Mouse (Mus musculus) gastrocnemius, postnatal 10 days (tissue): ENCODE measurements around the gene Gm20403. TPM values are rescaled to one million over a fixed set of nuclear protein-coding genes. Genes with fewer than 3 reads are reported as not detected.
"Not testable (repeated sequence)": the region's sequence is repeated elsewhere in the genome, so short reads cannot be mapped to it uniquely, and the experiment has no call there.

Source experiments
- DNase-seq: peaks from one replicate; pipeline ENCODE4 v3.0.0; 2021; ENCODE audit warnings: mixed read lengths
- total RNA-seq, 2 experiments: library from RNA; stranded (reverse); gene quantifications; 2 replicates each; pipeline ENCODE4 v1.2.3; 2021

The Gm20403 gene
- total RNA-seq, 2 experiments from 2014 or later = not detected

DNA sequence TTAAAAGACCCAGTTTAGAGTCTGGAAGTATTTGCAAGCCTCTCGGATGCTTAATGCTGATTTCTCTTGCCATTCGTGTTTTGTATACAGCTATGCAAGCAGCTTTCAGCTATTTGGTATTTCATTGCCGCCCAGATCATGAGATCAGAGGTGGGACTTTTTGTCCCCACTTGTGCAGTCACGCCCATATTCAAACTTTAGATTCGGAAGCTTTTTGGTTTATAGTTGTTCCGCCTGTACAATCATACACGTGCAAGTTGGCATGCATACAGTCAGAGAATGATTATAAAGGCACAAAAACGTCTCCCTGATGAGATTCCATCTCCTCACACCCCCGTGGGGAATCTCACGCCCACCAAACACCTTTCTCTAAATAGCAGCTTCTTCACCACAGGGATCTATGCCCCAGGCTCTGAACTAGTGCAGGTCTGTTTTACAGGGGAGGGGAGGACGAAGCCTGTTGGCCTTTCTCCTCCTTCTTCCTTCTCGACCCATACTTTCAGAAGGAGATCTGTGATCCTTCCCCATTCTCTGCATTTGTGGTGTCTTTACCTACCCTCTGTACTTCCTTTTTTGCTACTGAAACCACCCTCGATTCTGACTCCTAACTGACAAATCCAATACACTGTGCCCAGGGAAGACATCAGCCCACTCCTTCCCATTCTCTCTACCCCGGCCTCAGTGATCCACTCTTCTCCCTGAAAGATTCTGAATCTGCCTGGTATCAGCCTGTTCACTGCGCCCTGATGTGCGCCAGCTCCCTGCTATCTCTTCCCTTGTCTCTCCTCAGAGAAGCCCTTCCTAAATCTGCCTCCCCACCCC, 7.1 kb upstream of the Gm20403 start:
- no peak for DNase-seq

DNA sequence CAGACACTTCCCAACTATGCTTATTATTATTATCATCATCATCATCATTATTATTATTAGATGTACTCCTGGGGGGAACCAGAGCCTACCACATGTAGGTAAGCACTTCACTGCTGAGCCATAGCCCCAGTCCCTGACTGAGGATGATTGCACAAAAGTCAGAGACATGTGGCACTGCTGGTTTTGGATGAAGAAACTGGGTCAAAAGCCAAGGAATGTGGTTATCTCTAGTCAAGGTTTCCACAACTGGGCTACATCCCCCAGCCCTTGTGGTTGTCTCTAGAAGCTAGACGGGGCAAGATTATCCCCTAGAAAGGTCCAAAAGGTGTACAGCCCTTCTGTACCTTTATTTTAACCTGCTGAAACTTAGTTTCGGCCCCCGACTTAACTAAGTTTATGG, 6.5 kb upstream of the Gm20403 start:
- no peak for DNase-seq

DNA sequence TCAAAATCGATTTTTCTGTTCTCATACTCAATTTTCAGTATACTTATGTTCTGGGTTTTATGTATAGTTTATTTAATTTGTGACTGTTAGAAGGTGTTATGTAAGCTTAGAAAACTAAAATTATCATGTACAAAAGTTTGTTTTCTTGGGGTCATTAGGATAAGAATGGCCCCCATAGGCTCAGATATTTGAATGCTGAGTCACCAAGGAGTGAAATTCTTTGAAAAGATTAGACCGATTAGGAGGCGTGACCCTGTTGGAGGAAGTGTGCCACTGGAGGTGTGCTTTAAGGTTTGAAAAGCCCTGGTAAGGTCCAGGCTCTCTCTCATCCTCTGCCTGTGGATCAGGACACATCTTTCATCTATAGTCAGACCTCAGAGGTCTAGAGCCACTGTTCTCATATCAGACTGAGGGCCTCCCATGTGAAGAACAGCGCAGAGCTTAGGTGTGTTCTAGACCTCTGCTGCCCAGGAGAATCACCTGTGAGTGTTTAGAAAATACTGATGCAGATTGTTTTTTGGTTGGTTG, 2.1 kb upstream of the Gm20403 start:
- DNase-seq = no peak

DNA sequence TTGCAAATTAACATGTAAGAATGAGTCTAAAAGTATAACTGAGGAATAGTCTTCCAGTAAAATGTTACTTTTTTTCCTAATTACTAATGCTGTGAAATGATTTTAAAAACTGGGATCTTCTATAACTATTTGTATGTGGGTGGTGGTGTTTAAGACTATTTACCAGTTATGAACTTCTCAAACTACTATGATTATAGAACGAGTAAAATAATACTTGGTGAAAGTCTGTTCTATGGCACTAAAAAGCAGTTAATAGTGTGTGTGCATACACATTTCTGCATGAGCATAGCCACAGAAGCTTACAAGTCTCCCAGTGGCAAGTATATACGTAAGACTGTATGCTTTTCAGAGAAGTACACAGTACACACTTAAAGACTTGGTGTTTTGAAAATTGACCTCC, 827 bp upstream of the Gm20403 start:
- DNase-seq = no peak

DNA sequence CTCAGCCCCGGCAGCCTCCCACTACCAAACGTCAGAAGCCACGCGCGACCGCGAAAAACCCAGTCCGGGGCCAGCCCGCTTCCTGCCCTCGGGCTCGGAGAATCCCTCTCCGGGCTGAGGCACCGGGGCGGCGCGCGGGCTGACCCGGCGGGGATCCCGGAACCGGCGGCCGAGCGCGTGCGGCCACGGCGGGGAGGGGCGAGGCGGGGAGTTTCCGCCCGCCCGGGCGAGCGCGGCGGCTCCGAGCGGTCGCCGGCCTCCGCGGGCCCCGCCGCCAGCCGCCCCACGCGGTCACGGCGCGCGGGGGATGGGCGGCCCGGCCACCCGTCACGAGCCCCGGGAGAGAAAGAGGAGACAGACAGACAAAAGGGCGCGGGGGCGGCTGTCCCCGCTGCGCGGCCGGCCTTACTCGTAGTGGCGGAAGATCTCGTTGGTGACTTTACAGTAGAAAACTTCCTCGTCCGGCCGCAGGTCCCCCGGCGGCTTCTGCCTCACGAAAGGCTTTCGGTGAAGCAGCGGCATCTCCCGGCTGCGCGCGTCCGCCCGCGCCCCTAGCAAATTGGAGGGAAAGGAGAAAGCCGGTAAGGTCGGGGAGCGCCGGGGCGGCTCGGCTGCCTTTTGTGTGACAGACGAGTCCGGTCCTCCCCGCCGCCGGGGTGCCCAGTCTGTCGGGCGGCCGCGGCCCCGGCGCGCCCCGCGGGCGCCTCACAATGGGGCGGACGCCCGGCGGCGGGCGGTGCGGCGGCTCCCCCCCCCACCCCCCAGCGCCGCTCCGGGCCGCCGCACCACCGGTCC, 875 bp downstream of the Gm20403 start:
- peak; percentile 57 for DNase-seq

DNA sequence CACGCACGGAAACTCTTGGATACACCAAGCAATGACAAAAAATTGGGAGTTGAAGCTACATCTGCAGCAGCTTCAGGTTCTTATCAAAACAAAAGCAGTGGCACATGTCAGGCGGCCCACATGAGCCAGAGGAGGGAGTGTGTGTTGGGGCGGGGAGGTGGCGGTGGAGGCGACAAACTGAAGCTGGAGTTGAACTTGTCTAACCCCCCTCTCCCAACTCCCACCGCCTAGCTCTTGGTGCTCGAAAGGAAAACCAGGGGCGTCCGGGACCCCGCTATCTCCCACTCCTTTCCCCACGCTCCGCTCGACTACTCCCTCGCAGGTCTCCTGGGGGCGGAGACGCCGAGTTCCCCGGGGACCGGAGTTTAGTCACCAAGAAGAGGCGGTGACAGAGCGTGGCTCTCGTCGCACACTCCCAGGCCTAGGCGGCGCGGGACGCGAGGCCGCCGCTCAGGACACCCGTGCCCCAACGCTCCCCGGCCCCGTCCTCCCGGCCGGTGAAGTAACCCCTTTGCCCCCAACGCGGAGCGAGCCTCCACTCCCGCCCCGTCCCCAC, 1.6 kb downstream of the Gm20403 start:
- DNase-seq = peak; percentile 70

DNA sequence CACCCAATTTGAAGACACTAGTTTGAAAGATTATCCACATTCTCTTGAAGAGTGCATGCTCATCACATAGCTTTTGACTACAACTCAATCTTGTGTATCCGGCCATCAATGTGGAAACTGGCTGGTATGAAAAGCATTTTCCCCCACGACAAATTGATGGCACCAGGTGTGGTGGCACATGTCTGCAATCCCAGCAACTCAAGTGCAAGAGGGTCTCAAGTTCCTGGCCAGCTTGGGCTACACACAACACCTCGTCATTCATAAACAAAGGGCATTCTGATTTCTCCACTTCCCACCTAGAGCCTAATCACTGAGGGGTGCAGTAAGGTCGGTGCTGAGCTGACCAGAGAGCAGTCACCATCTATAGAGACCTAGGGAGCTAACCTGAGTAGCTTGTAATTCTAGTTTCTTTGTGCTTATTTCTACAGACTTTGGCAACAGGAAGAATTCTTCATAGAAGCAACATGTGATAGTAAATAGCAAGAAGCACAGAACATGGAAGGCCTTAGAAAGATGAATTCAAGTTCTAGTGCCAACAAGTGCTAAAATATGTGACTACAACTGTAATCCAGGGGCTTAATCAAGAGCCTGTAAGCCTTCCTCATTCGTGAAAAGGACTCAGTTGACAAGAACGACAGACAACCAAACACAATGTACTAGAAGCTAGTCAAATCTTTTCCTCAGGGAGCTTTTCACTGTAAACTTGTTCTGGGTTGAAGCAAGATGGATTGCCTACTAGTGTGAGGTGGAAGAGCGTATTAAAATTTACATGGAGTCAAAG, 3.2 kb downstream of the Gm20403 start:
- DNase-seq = no peak

DNA sequence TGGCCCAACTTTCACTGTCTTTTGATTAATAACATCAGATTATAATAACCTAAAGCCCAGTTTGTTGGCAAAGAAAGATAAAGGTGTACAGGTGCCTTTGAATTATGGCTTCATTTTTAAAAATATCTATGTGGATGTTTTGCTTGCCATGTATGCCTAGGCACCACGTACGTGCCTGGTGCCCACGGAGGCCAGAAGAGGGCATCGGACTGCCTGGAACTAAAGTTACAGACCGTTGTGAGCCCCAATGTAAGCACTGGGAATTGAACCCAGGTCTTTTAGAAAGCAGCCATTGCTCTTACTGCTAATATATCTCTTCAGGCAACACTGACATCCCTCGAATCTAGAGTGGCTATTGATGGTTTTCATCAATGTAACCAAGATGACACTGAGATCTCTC, 4.4 kb downstream of the Gm20403 start:
- DNase-seq = no peak

DNA sequence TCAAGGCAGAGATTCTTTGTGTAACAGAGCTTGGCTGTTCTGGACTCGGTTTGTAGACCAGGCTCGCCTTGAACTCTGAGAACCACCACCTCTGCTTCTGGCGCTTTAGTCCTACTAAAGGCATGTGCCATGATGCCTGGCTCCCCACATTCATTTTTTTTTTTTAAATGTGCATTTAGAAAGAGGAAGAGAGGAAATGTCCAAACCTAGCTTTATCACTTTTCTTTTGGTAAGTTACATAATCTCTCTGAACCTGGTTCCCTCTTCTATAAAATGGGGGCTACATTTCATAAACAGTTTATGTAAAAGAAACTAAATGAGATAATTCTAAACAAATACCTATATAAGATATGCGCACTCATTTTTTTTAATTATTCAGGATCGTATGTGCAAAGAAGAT, 5.4 kb downstream of the Gm20403 start:
- no peak for DNase-seq

DNA sequence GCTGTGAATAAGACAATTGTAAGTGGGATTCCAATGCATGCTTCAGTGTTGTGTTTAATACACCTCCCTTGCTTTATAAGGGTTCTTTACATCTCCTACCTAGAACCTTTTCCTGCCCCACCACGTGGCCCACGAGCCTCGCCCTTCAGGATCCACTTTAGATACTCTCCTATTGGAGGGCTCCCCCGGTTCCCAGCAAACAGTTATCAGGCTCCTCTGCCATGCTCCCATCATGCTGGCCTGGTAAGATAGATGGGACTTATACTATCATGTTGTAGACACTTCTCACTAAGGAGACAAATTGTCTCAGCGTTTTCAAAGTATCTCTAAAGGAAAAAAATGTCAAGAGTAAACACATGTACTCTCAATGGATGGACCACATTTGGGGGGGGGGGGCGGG, 5.8 kb downstream of the Gm20403 start:
- no peak for DNase-seq

DNA sequence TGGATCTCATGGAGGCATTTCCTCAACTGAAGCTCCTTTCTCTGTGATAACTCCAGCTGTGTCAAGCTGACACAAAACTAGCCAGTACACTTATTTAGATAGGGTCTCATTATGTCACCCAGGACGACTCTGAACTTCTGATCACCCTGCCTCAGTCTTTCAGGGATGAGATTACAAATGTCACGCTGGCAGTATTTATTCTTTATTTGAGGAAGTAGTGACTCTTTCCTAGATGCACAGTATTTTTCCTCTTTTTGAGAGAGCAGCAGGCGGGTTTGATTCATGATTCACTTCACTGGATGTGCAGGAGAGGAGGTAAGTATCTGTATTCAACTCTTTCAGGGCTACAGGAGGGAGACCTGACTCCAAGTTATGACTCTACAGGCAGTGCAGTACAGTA, 17.3 kb downstream of the Gm20403 start:
- no peak for DNase-seq

DNA sequence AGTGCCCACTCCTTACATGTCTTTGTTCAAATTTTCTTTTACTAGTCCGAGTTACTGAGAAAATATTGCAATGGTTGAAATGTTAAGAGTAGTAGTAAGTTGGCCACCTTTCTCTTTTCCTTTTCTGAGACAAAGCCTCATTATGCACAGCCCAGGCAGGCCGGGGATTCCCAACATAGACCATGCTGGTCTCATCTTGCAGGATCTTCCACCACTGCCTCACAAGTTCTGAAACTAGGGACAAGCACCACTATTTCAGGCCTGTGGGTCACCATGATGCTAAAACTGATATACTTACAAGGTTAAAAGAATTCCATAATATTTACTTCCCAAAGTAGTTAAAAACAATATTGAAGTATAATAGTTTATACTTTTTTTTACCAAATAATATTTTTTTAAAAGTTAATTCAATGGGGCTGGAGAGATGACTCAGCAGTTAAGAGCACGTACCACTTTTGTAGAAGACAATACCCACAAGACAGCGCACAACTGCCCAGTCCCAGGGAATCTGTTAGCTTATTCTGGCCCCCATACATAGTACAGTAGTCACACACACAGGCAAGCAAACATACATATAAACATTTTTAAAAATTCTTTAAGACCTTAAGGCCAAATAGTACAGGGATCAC, 20.7 kb downstream of the Gm20403 start:
- DNase-seq = no peak

DNA sequence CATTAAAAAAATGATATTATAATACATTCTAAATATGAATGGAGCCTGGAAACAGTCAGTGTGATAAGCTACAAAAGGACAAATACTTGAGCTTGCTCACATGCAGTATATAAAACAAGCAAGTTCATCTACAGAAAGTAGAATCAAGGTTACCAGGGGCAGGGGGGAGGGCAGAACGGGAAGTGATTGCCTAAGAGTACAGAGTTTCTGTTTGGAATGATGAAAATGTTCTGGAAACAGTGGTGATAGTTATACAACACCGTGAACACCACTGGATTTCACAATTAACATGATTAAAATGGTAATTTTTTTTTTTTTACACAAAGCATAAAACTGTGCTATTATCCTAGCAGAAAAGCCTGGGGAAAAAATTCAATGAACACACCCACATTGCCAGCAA, 26.8 kb downstream of the Gm20403 start:
- no peak for DNase-seq

DNA sequence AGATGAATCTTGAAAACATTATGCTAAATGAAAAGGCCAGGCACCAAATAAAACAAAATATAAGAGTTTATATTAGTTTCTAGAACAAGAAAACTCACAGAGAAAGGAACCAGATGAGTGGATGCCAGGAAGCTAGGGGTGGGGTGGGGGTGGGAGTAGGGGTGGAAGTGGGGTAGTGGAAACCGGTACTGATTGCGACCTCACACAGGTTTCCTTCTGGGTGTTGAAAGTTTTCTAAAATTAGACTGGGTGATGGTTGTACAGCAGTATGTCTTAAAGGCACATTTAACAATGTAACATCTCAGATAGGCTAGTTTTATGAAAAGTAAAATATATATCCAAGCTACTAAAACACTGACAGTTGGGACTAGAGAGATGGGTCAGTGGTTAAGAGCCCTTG, 29.4 kb downstream of the Gm20403 start:
- DNase-seq = no peak

DNA sequence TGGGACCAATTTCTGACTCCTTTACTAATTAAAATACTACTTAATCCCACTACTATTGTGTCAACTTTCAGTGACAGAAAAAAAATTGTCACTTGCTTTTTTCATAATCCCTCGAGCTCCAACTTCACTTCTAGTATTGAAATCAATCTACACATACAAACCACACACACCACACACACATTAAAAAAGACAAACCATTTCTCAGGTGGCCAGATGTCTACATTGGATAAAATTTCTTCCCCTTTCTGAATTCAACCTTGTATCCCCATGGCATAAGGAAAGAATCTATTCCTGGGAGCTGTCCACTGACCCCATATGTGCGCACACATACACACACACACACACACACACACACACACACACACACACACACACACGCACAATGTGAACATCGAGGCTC, 29.9 kb downstream of the Gm20403 start:
- DNase-seq = no peak

DNA sequence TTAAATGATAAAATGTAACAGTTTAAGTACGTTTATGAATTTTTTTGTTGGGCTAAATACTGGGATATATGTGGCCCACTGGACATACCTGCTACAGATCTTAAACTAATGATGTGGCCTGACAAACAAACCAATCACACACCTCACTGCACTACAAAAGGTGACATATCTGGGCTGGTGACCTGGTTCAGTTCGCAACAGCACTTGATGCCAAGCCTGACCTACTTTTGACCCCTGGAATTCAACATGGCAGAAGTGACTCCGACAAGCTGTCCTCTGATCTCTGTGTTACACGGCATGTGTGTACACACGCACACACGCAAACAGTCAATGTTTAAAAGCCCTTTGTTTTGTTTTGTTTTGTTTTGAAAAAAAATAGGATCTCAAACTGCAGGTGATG, 40.2 kb downstream of the Gm20403 start:
- no peak for DNase-seq

DNA sequence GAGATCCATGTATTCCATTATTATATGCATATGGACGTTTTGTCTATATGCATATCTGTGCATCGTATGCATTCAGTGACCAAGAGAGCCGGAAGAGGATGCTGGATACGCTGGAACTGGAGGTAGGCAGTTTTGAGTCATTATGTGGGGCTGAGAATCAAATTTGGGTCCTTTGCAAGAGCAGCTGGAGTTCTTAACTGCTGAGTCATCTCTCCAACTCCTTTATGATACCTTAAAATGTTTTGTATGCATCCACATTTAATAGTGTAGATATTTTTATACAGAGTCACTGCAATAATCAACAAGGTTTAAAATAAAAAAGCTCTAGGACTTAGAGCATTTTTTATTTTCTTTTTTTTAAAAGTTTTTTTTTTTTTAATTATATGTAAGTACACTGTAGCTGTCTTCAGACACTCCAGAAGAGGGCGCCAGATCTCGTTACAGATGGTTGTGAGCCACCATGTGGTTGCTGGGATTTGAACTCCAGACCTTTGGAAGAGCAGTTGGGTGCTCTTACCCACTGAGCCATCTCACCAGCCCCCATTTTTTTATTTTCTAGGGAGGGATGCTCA, 43.7 kb downstream of the Gm20403 start:
- DNase-seq = not testable (repeated sequence)

DNA sequence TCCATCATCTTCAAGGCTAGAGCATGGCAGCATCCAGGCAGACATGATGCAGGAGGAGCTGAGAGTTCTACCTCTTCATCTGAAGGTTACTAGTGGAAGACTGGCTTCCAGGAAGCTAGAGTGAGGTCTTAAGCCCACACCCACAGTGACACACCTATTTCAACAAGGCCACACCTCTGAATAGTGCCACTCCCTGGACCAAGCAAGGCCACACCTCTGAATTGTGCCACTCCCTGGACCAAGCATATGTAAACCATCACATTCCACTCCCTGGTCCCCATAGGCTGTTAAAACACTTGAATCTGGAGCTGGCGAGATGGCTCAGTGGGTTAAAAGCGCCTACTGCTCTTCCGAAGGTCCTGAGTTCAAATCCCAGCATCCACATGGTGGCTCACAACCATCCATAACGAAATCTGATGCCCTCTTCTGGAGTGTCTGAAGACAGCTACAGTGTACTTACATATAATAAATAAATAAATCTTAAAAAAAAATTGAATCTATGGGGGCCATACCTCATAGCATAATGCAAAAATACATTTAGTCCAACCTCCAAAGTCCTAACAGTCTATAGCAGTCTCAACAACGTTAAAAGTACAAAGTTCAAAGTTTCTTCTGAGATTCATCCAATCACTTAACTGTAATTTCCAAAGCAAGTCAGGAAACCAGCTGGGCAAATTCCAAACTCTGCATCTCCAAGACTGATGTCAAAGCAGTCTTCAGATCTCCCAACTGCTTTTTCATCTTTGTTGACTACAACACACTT, 48.6 kb downstream of the Gm20403 start:
- DNase-seq = not testable (repeated sequence)
